Mouse (Mus musculus): ENCODE results near the gene Cx3cl1.

- TF ChIP-seq CTCF (IDR thresholded peaks at IDR 0.05; ENCODE audit: borderline replicate concordance, control insufficient read depth, extremely low read depth, insufficient read depth, low read length, poor library complexity) = no peak
- no peak for TF ChIP-seq POLR2A (IDR thresholded peaks at IDR 0.05; ENCODE audit: control insufficient read depth, extremely low read depth, insufficient read depth, low read length, poor library complexity)
Observed at GRCm38 (mm10) chr8:94735426-94736094, 36.2 kb upstream of the Cx3cl1 start.
